8 mouse cellular contexts compared by ENCODE assay signal in genomic region chr11:101881604-101882071, GRCm38 (mm10). TPM values are rescaled to one million over a fixed set of nuclear protein-coding genes. Genes with fewer than 3 reads are reported as not detected.
DNase-seq lines count a peak whose midpoint lies in the region; ATAC-seq and TF ChIP-seq lines count a peak whose summit lies in the region.

No protein-coding gene starts in this region.

- H3K27ac ChIP-seq in cerebellum, adult 2 months (ENCODE audit: insufficient read depth, low read length), result no peak overlapping the region
- H3K27ac ChIP-seq in embryonic facial prominence, embryonic 13.5 days, result peak overlapping the region; percentile 58
- peak overlapping the region; percentile 78 for H3K27ac ChIP-seq in heart, embryonic 12.5 days (ENCODE audit: poor library complexity, severe bottlenecking)
- peak overlapping the region; percentile 94 for H3K27ac ChIP-seq in lung, embryonic 16.5 days (ENCODE audit: low read length)

- DNase-seq in cerebellum, adult 2 months, result peak; percentile 38 to 47
- DNase-seq in cerebellum, adult 11 months, result no peak
- DNase-seq in kidney, adult 9 months, result peak; percentile 74
- DNase-seq in retina, embryonic 14.5 days (ENCODE audit: low spot score), result peak; percentile 59
- DNase-seq in spleen, postnatal 14 days (ENCODE audit: low spot score in 2 of 2), result no peak

- peak overlapping the region; percentile 10 for H3K4me3 ChIP-seq in cerebellum, adult 2 months (replicated peaks; ENCODE audit: insufficient read depth, low read depth, low read length)
- peak overlapping the region; percentile 16 for H3K4me3 ChIP-seq in embryonic facial prominence, embryonic 13.5 days
- peak overlapping the region; percentile 42 for H3K4me3 ChIP-seq in heart, embryonic 12.5 days
- H3K4me3 ChIP-seq in lung, embryonic 16.5 days (ENCODE audit: low read length), result peak overlapping the region; percentile 30

- 15% methylated on average over 24 of the region's 24 CpGs for WGBS in cerebellum, adult 2 months
- WGBS in embryonic facial prominence, embryonic 13.5 days, result 4% methylated on average over 24 of the region's 24 CpGs
- WGBS in heart, embryonic 12.5 days, result 2% methylated on average over 24 of the region's 24 CpGs
- WGBS in lung, embryonic 16.5 days, result 3% methylated on average over 24 of the region's 24 CpGs

- no peaks in the 10 kb centered on the region for H3K36me3 ChIP-seq in embryonic facial prominence, embryonic 13.5 days
- no peaks in the 10 kb centered on the region for H3K36me3 ChIP-seq in heart, embryonic 12.5 days
- no peaks in the 10 kb centered on the region for H3K36me3 ChIP-seq in lung, embryonic 16.5 days (ENCODE audit: control insufficient read depth, insufficient read depth, low read length)

- no peaks in the 10 kb centered on the region; the same call in 1 of the 2 replicates for H3K4me1 ChIP-seq in cerebellum, adult 2 months (ENCODE audit: control insufficient read depth, insufficient read depth, low read length)
- H3K4me1 ChIP-seq in embryonic facial prominence, embryonic 13.5 days, result peaks cover 63% of the 10 kb centered on the region
- H3K4me1 ChIP-seq in heart, embryonic 12.5 days (replicated peaks), result peaks cover 80% of the 10 kb centered on the region
- peaks cover 68% of the 10 kb centered on the region for H3K4me1 ChIP-seq in lung, embryonic 16.5 days (replicated peaks; ENCODE audit: control insufficient read depth, insufficient read depth, low read length)

- peak overlapping the region; percentile 57 for H3K4me2 ChIP-seq in embryonic facial prominence, embryonic 13.5 days
- peak overlapping the region; percentile 74 for H3K4me2 ChIP-seq in heart, embryonic 12.5 days
- H3K4me2 ChIP-seq in lung, embryonic 16.5 days (ENCODE audit: low read depth, low read length), result peak overlapping the region; percentile 54

- TF ChIP-seq CTCF in cerebellum, adult 2 months (IDR thresholded peaks at IDR 0.05; ENCODE audit: borderline replicate concordance, insufficient read depth, low read depth, low read length), result no peak

- ATAC-seq in embryonic facial prominence, embryonic 13.5 days (ENCODE audit: insufficient number of reproducible peaks, insufficient read depth, low FRiP score, low TSS enrichment, low read depth), result peak; percentile 22; the same call in 1 of the 2 replicates
- ATAC-seq in heart, embryonic 12.5 days (ENCODE audit: insufficient number of reproducible peaks, low FRiP score), result peak; percentile 62
- ATAC-seq in lung, embryonic 16.5 days (ENCODE audit: low read depth), result peak; percentile 81

- no peaks in the 10 kb centered on the region for H3K9me3 ChIP-seq in embryonic facial prominence, embryonic 13.5 days
- H3K9me3 ChIP-seq in heart, embryonic 12.5 days (replicated peaks), result no peaks in the 10 kb centered on the region
- H3K9me3 ChIP-seq in lung, embryonic 16.5 days (ENCODE audit: control insufficient read depth, low read length), result no peaks in the 10 kb centered on the region

- TF ChIP-seq POLR2A in cerebellum, adult 2 months (IDR thresholded peaks at IDR 0.05; ENCODE audit: borderline replicate concordance, insufficient read depth, low read length), result no peak

- H3K27me3 ChIP-seq in cerebellum, adult 2 months (ENCODE audit: control insufficient read depth, insufficient read depth, low read length), result no peaks in the 10 kb centered on the region
- no peaks in the 10 kb centered on the region; the same call in 1 of the 2 replicates for H3K27me3 ChIP-seq in embryonic facial prominence, embryonic 13.5 days
- H3K27me3 ChIP-seq in heart, embryonic 12.5 days (replicated peaks), result no peaks in the 10 kb centered on the region
- no peaks in the 10 kb centered on the region for H3K27me3 ChIP-seq in lung, embryonic 16.5 days (ENCODE audit: control insufficient read depth, insufficient read depth, low read depth, low read length)

- peak overlapping the region; percentile 54 for H3K9ac ChIP-seq in embryonic facial prominence, embryonic 13.5 days
- H3K9ac ChIP-seq in heart, embryonic 12.5 days, result peak overlapping the region; percentile 76
- peak overlapping the region; percentile 64 for H3K9ac ChIP-seq in lung, embryonic 16.5 days (ENCODE audit: low read length)

RNA-seq across cellular contexts. Expression of gene Meox1, which starts 12.5 kb away (rescaled TPM):
- polyA plus RNA-seq in cerebellum, adult 2 months (2012; rRNA removed), result 1.5 and 1.8 TPM in 2 replicates
- 4.3 and 6.3 TPM in 2 replicates for polyA plus RNA-seq in embryonic facial prominence, embryonic 13.5 days (2015; fragmentation: Nextera tagmentation; extraction: Ambion mirVana)
- polyA plus RNA-seq in heart, embryonic 12.5 days (2016; fragmentation: Nextera tagmentation; extraction: Ambion mirVana), result 22.7 and 24.1 TPM in 2 replicates
- 11.7 and 12.4 TPM in 2 replicates for polyA plus RNA-seq in lung, embryonic 16.5 days (2015; fragmentation: Nextera tagmentation; extraction: Ambion mirVana)

Comparison
In these comparisons a context has a peak if more than half of its experiments do, and no peak if none do; other contexts are left out.
1. DNase-seq: peak in cerebellum, adult 2 months (2 of 2), kidney, adult 9 months (single experiment) and retina, embryonic 14.5 days (single experiment); none in cerebellum, adult 11 months (single experiment) and spleen, postnatal 14 days (0 of 2).
2. ATAC-seq: peak in every context shown above with its lines; median percentile 81 in lung, embryonic 16.5 days; 62 in heart, embryonic 12.5 days; 22 in embryonic facial prominence, embryonic 13.5 days.
3. Peak in every context shown above with its lines, with median percentiles within 50 percentile points of each other: H3K4me3 ChIP-seq, H3K4me2 ChIP-seq and H3K9ac ChIP-seq.